Mouse (Mus musculus) left cerebral cortex, postnatal 10 days (tissue): ENCODE data around the gene Kpna7. TPM values are rescaled to one million over a fixed set of nuclear protein-coding genes. Genes with fewer than 3 reads are reported as not detected.
"Not testable (repeated sequence)": the region's sequence is repeated elsewhere in the genome, so short reads cannot be mapped to it uniquely, and the experiment has no call there.

Experiments used
- DNase-seq, 2 experiments: peaks; one replicate each; pipeline ENCODE4 v3.0.0; 2021 to 2022; ENCODE audit warnings: low spot score in 2 of 2, mixed read lengths in 1 of 2; ENCODE audit errors: extremely low spot score in 1 of 2
- intact Hi-C: fragments of 180-260 bp; cut with DNase I; formaldehyde crosslinking; loops from one replicate; pipeline ENCODE4 v1.15.1; 2025
- total RNA-seq, 2 experiments: library from RNA; stranded (reverse); gene quantifications; 2 replicates each; pipeline ENCODE4 v1.2.3; 2021

The Kpna7 gene
- total RNA-seq, 2 experiments from 2014 or later: not detected

- no peak for DNase-seq
- intact Hi-C loops: no loop called here
Observed at GRCm38 (mm10) chr5:145057907-145058306, 25.9 kb downstream of the Kpna7 start.

- DNase-seq: not testable (repeated sequence)
- intact Hi-C loops: loop anchor here (1.0 kb wide), 1 partner anchor 33 kb away; no protein-coding TSS in a partner anchor
Observed at GRCm38 (mm10) chr5:145054187-145054586, 29.6 kb downstream of the Kpna7 start.

- intact Hi-C loops, DNase-seq: not testable (repeated sequence)
Observed at GRCm38 (mm10) chr5:145042690-145043089, 41.1 kb downstream of the Kpna7 start, which contains the start of gene 1700018F24Rik. 1700018F24Rik (plus strand) TSS chr5:145042990.

- DNase-seq: peak in 1 of 2 experiments; percentile 29
- intact Hi-C loops: no loop called here
Observed at GRCm38 (mm10) chr5:145041628-145042027, 42.2 kb downstream of the Kpna7 start.

- intact Hi-C loops, DNase-seq: not testable (repeated sequence)
Observed at GRCm38 (mm10) chr5:145032391-145032790, 51.4 kb downstream of the Kpna7 start, which contains the start of gene Gm4871. Gm4871 (minus strand) TSS chr5:145032754.

- intact Hi-C loops, DNase-seq: not testable (repeated sequence)
Observed at GRCm38 (mm10) chr5:145030476-145030875, 53.4 kb downstream of the Kpna7 start.

GRCm38 (mm10) chr5:145020712-145021111 is 63.1 kb downstream of the Kpna7 start:
- intact Hi-C loops: loop anchor here (1.0 kb wide), 1 partner anchor 34 kb away; no protein-coding TSS in a partner anchor

GRCm38 (mm10) chr5:145020254-145020653 is 63.6 kb downstream of the Kpna7 start:
- intact Hi-C loops, DNase-seq: not testable (repeated sequence)

More at GRCm38 (mm10) chr5:145020712-145021111, 63.1 kb downstream of the Kpna7 start:
- not testable (repeated sequence) for DNase-seq

GRCm38 (mm10) chr5:145016761-145017160 is 67.1 kb downstream of the Kpna7 start:
- intact Hi-C loops: loop anchor here (5.0 kb wide), 1 partner anchor 56 kb away; no protein-coding TSS in a partner anchor

GRCm38 (mm10) chr5:145014278-145014677 is 69.6 kb downstream of the Kpna7 start:
- intact Hi-C loops: no loop called here
- DNase-seq: no peak

More at GRCm38 (mm10) chr5:145016761-145017160, 67.1 kb downstream of the Kpna7 start:
- not testable (repeated sequence) for DNase-seq

GRCm38 (mm10) chr5:145008878-145009659 is 74.8 kb downstream of the Kpna7 start:
- no peak for DNase-seq
- intact Hi-C loops: no loop called here

- intact Hi-C loops: no loop called here
Observed at GRCm38 (mm10) chr5:145005596-145005995, 78.2 kb downstream of the Kpna7 start.

GRCm38 (mm10) chr5:145004495-145004894 is 79.3 kb downstream of the Kpna7 start:
- intact Hi-C loops: no loop called here
- DNase-seq: no peak

More at GRCm38 (mm10) chr5:145005596-145005995, 78.2 kb downstream of the Kpna7 start:
- DNase-seq: no peak

- intact Hi-C loops: no loop called here
- no peak for DNase-seq
Observed at GRCm38 (mm10) chr5:145003362-145003761, 80.5 kb downstream of the Kpna7 start.

GRCm38 (mm10) chr5:144998491-144998890 is 85.3 kb downstream of the Kpna7 start:
- DNase-seq: no peak
- intact Hi-C loops: no loop called here

- DNase-seq: no peak
- intact Hi-C loops: no loop called here
Observed at GRCm38 (mm10) chr5:144990481-144990880, 93.3 kb downstream of the Kpna7 start.

GRCm38 (mm10) chr5:144990051-144990450 is 93.8 kb downstream of the Kpna7 start:
- intact Hi-C loops: no loop called here
- DNase-seq: no peak

- no peak for DNase-seq
- intact Hi-C loops: loop anchor here (5.0 kb wide), 1 partner anchor 112 kb away; no protein-coding TSS in a partner anchor
Observed at GRCm38 (mm10) chr5:144989061-144989405, 94.8 kb downstream of the Kpna7 start.

GRCm38 (mm10) chr5:144988340-144989060 is 95.3 kb downstream of the Kpna7 start:
- intact Hi-C loops: loop anchor here (5.0 kb wide), 1 partner anchor 111 kb away; no protein-coding TSS in a partner anchor
- peak in 1 of 2 experiments; percentile 74 for DNase-seq
